Mouse (Mus musculus): ENCODE results near the gene Ankrd6.
"Not testable (repeated sequence)": the region's sequence is repeated elsewhere in the genome, so short reads cannot be mapped to it uniquely, and the experiment has no call there.

DNA sequence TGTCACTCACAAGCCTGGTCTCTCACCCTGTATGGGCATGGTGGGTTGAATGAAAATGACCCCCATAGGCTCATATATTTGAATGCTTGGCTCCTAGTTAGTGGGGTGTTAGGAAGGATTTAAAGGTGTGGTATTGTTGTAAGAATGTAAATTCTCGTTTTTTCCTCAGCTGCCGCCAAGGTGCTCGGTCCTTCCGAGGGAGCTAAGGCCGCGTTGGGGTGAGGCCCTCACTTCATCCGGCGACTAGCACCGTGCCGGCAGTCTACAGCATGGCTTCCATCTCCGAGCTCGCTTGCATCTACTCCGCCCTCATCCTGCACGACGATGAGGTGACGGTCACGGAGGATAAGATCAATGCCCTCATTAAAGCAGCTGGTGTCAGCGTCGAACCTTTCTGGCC is 14.0 kb upstream of the Ankrd6 start:
- not testable (repeated sequence) for TF ChIP-seq CTCF (IDR thresholded peaks at IDR 0.05; ENCODE audit: low read depth, low read length); GATA1 (IDR thresholded peaks at IDR 0.05; ENCODE audit: borderline replicate concordance, low read length); POLR2AphosphoS5 (IDR thresholded peaks at IDR 0.05; ENCODE audit: insufficient replicate concordance, low read depth, low read length)

Data from G1E (cell line).